Mouse (Mus musculus) brain, embryonic 14.5 days (tissue): ENCODE results near the gene Cdh13.

Source experiments
- CTCF ChIP-seq: fragments of 200-500 bp; IDR thresholded peaks from 2 replicates; pipeline ENCODE4 v1.5.1; 2012; ENCODE audit warnings: inconsistent platforms, mild to moderate bottlenecking, moderate library complexity, borderline replicate concordance; ENCODE audit not compliant: insufficient read depth, insufficient read length; ENCODE audit errors: extremely low read depth
- POLR2A ChIP-seq: fragments of 200-500 bp; IDR thresholded peaks from 2 replicates; pipeline ENCODE4 v1.6.1; 2012; ENCODE audit warnings: mild to moderate bottlenecking, inconsistent platforms, borderline replicate concordance; ENCODE audit not compliant: poor library complexity, insufficient read depth, insufficient read length, severe bottlenecking; ENCODE audit errors: extremely low read depth

DNA sequence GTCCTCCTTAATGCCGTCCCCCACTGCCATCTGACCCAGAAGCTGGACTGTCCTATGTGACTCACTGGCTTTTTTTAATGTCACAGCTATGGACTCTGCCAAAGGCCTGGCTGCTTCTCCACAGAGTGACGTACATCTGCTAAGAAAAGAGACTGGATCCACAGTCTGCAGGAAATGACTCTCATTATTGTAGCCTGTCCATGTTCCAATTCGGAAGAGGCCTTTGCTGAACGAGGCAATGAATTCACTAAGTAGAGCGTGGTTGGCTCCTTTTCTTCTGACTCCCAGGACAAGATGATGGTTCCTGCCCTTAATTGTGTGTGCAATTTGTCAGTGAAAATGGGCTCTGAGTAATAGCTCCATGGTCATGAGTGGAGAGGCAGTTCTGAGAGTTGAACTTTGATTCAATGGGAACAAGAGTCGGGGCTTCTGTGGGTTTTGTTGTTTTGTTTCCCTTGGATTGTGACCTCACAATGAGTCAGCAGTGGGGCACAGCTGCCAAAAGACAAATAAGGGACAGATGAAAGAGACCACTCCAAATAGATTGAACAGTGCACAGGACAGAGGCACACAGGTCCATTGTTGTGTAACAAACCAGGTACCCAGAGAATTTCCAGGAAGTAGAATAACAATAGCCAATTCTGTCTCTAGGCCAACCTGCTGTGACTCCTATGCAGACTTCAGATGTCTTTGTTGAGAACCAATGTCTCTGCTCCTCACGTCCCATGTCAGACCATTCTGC is 110.5 kb downstream of the Cdh13 start:
- TF ChIP-seq CTCF (no peak), POLR2A (no peak)
